8 mouse cellular contexts compared by ENCODE assay signal in the genomic region with DNA sequence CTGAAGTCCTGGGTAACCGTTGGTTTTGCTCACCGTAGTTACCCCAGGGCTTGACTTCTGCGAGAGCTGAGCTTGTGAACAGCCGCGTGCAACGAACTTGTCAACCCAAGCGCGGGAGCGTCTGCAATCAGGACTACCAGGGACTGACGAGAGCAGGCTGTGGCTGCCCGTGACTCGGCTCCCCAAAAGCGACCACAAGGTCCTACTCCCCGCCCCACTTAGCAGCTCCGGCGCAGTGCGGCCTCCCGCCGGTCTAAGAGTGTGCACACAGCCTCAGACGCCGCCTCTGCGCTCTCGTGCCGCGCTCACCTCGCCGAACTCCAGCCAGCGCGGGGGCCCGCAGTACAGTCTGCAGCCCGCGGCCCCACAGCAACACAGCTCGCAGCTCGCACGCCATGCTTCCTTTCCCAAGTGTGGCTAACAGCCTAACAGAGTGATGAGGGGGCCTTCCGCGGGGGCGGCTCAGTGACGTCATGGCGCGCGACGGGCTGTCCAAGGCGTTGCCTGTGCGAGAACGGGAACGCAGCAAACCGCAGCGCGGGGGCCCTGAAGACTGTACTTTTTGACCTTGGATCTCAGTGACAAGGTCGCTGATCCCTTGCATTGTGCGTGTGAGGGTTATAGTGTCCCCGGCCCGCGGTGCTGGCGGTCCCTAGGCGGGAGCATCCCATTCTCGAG. TPM values are rescaled to one million over a fixed set of nuclear protein-coding genes. Genes with fewer than 3 reads are reported as not detected.
A peak's percentile ranks its signal among the peaks of the same experiment; 100 is the strongest.
DNase-seq lines count a peak whose midpoint lies in the region; ATAC-seq lines count a peak whose summit lies in the region.

TSS of gene Trap1 (minus strand) at position 444 of the 678 bp plus-strand sequence.

- no peaks in the 10 kb centered on the region for H3K27me3 ChIP-seq in heart, embryonic 13.5 days (replicated peaks)
- H3K27me3 ChIP-seq in liver, embryonic 12.5 days (replicated peaks): no peaks in the 10 kb centered on the region
- no peaks in the 10 kb centered on the region for H3K27me3 ChIP-seq in stomach, embryonic 15.5 days (replicated peaks)

- WGBS in heart, embryonic 13.5 days: under 1% methylated on average over 58 of the region's 58 CpGs
- WGBS in liver, embryonic 12.5 days (ENCODE audit: insufficient replicate concordance): under 1% methylated on average over 58 of the region's 58 CpGs
- WGBS in stomach, embryonic 15.5 days: under 1% methylated on average over 58 of the region's 58 CpGs

- H3K36me3 ChIP-seq in heart, embryonic 13.5 days: peaks cover 15% of the 10 kb centered on the region
- H3K36me3 ChIP-seq in liver, embryonic 12.5 days: peaks cover 23% of the 10 kb centered on the region
- H3K36me3 ChIP-seq in stomach, embryonic 15.5 days: 0 out of 2 replicates have a peak, but pooled peaks cover 6% of the 10 kb centered on the region

- peak within 1 kb of the TSS; percentile 85 for H3K4me3 ChIP-seq in heart, embryonic 13.5 days
- peak within 1 kb of the TSS; percentile 93 for H3K4me3 ChIP-seq in liver, embryonic 12.5 days
- H3K4me3 ChIP-seq in stomach, embryonic 15.5 days (replicated peaks): peak within 1 kb of the TSS; percentile 94

- H3K4me2 ChIP-seq in heart, embryonic 13.5 days: peak within 1 kb of the TSS; percentile 80
- H3K4me2 ChIP-seq in liver, embryonic 12.5 days: peak within 1 kb of the TSS; percentile 80
- peak within 1 kb of the TSS; percentile 61 for H3K4me2 ChIP-seq in stomach, embryonic 15.5 days

- H3K4me1 ChIP-seq in heart, embryonic 13.5 days: peaks cover 54% of the 10 kb centered on the region
- peaks cover 41% of the 10 kb centered on the region for H3K4me1 ChIP-seq in liver, embryonic 12.5 days
- H3K4me1 ChIP-seq in stomach, embryonic 15.5 days: peaks cover 7% of the 10 kb centered on the region; the same call in 1 of the 2 replicates

- H3K9ac ChIP-seq in heart, embryonic 13.5 days: peak within 1 kb of the TSS; percentile 91
- peak within 1 kb of the TSS; percentile 88 for H3K9ac ChIP-seq in liver, embryonic 12.5 days
- peak within 1 kb of the TSS; percentile 80 for H3K9ac ChIP-seq in stomach, embryonic 15.5 days

- ATAC-seq in erythroid progenitor cell, adult 5-6 weeks (replicated peaks; ENCODE audit: low FRiP score, poor library complexity, severe bottlenecking): peak; percentile 97
- ATAC-seq in heart, embryonic 13.5 days (ENCODE audit: extremely low read depth, insufficient number of reproducible peaks, low FRiP score, low TSS enrichment): peak; percentile 88
- ATAC-seq in liver, embryonic 12.5 days: peak; percentile 94
- peak; percentile 96 for ATAC-seq in stomach, embryonic 15.5 days (ENCODE audit: insufficient read depth, low FRiP score, low read depth)

- H3K27ac ChIP-seq in heart, embryonic 13.5 days (replicated peaks): peak within 1 kb of the TSS; percentile 83
- peak within 1 kb of the TSS; percentile 91 for H3K27ac ChIP-seq in liver, embryonic 12.5 days
- H3K27ac ChIP-seq in stomach, embryonic 15.5 days: peak within 1 kb of the TSS; percentile 89

- DNase-seq in CD4-positive helper T cell, adult 2 months (ENCODE audit: low read depth, low spot score): peak; percentile 94
- DNase-seq in brain, embryonic 18.5 days (ENCODE audit: low read depth, low spot score): peak; percentile 75
- peak; percentile 95 for DNase-seq in kidney, postnatal 10 days
- DNase-seq in natural killer cell, adult 2 months (ENCODE audit: low spot score in 2 of 2): peak; percentile 92 to 93

- H3K9me3 ChIP-seq in heart, embryonic 13.5 days: no peaks in the 10 kb centered on the region
- H3K9me3 ChIP-seq in liver, embryonic 12.5 days (replicated peaks): no peaks in the 10 kb centered on the region
- H3K9me3 ChIP-seq in stomach, embryonic 15.5 days: no peaks in the 10 kb centered on the region

RNA-seq across cellular contexts. Expression of gene Trap1, which starts in this region (rescaled TPM):
- 16.8 and 17.7 TPM in 2 replicates for total RNA-seq in erythroid progenitor cell, adult 5-6 weeks (2015; ENCODE audit: low replicate concordance)
- total RNA-seq in erythroid progenitor cell, adult 5-6 weeks (2017; ENCODE audit: low replicate concordance): 17.7 and 24.6 TPM in 2 replicates
- 93.9 and 103 TPM in 2 replicates for polyA plus RNA-seq in heart, embryonic 13.5 days (2015; fragmentation: Nextera tagmentation; extraction: Ambion mirVana)
- polyA plus RNA-seq in liver, embryonic 12.5 days (2016; fragmentation: Nextera tagmentation; extraction: Ambion mirVana): 99.4 and 104 TPM in 2 replicates
- polyA plus RNA-seq in stomach, embryonic 15.5 days (2015; fragmentation: Nextera tagmentation; extraction: Ambion mirVana): 87.7 and 91.9 TPM in 2 replicates

Comparison
In these comparisons a context has a peak if more than half of its experiments do, and no peak if none do; other contexts are left out.
1. Peak in every context shown above with its lines: DNase-seq, ATAC-seq, H3K4me3 ChIP-seq and H3K27ac ChIP-seq.